Mouse (Mus musculus): ENCODE data around the gene Ric8a. TPM values are rescaled to one million over a fixed set of nuclear protein-coding genes. Genes with fewer than 3 reads are reported as not detected.

Ric8a gene
- polyA plus RNA-seq, 1 experiment from 2014 or later: 85.7 TPM

DNA sequence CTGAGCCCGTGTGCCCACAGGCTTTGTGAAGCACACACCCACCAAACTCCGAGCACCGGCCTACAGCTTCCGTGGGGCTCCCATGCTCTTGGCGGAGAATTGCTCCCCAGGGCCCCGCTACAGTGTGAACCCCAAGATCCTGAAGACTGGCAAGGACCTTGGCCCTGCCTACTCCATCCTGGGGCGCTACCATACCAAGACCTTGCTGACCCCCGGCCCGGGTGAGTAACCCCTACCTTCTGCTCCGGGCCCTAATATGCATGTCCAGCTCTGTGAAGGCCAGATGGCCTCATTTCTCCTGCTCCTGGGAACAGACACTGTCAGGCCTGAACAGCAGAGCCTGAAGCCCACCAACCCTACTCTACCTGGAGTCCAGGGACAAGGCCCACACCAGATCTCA is 8.2 kb upstream of the Ric8a start:
- no peak overlapping the region for H3K9ac ChIP-seq
- peaks cover 23% of the 10 kb centered on the region for H3K36me3 ChIP-seq
- H3K9me3 ChIP-seq: no peaks in the 10 kb centered on the region
- no peak overlapping the region for H3K4me3 ChIP-seq
- no peak overlapping the region for H3K4me2 ChIP-seq
- ATAC-seq (ENCODE audit: insufficient number of reproducible peaks, low FRiP score, low TSS enrichment, low read depth): no peak
- H3K27ac ChIP-seq: no peak overlapping the region
- 88% methylated on average over 10 of the region's 10 CpGs for WGBS
- peaks cover 11% of the 10 kb centered on the region; the same call in 1 of the 2 replicates for H3K4me1 ChIP-seq
- peaks cover 14% of the 10 kb centered on the region; the same call in 1 of the 2 replicates for H3K27me3 ChIP-seq

DNA sequence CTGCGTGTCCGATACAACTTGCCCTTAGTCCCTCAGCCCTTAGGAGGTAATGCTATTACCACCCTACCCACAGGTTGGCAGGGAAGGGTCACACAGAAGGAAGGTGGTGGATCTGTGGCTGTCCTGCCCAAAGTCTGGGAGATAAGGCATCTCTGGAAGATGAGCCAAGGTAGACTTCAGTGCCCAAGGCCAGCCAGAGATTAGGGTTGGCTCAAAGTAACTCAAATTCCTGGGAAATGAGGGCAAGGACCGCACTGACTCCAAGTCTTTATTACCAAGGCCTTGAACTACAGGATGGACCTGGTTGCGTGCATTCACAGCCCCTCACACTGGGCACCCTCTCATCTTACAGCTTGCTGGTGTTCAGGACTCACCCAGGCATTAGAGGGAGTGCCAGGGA is 4.8 kb upstream of the Ric8a start:
- no peak for ATAC-seq (ENCODE audit: insufficient number of reproducible peaks, low FRiP score, low TSS enrichment, low read depth)
- Histone ChIP-seq H3K4me1 (peaks cover 18% of the 10 kb centered on the region), H3K36me3 (peaks cover 37% of the 10 kb centered on the region), H3K9ac (no peak overlapping the region), H3K27me3 (no peaks in the 10 kb centered on the region), H3K9me3 (no peaks in the 10 kb centered on the region), H3K4me2 (no peak overlapping the region), H3K4me3 (no peak overlapping the region), H3K27ac (no peak overlapping the region)
- 98% methylated on average over 4 of the region's 4 CpGs for WGBS

DNA sequence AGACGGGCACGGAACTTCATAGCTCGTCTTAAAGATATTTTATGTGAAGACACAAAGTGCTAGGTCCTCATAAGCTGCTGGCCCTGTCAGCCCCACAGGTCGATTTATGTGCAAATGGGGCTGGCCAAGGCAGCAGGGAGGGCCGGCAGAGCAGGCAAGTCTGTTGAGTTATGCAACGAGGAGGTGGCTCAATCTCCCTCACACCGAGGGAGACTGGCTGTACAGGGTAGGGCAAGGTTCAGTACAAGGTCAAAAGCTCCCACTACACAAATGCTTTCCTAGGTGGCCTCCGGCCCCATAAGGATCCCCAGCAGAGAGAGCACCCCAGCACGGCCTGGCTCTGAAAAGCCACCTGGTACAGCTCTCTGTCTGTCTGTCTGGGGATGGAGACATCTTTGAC is 3.4 kb upstream of the Ric8a start:
- Histone ChIP-seq H3K4me2 (no peak overlapping the region), H3K36me3 (peaks cover 37% of the 10 kb centered on the region), H3K27ac (no peak overlapping the region), H3K9me3 (no peaks in the 10 kb centered on the region), H3K4me3 (no peak overlapping the region), H3K4me1 (peaks cover 18% of the 10 kb centered on the region), H3K27me3 (no peaks in the 10 kb centered on the region), H3K9ac (no peak overlapping the region)
- 82% methylated on average over 9 of the region's 9 CpGs for WGBS
- no peak for ATAC-seq (ENCODE audit: insufficient number of reproducible peaks, low FRiP score, low TSS enrichment, low read depth)

DNA sequence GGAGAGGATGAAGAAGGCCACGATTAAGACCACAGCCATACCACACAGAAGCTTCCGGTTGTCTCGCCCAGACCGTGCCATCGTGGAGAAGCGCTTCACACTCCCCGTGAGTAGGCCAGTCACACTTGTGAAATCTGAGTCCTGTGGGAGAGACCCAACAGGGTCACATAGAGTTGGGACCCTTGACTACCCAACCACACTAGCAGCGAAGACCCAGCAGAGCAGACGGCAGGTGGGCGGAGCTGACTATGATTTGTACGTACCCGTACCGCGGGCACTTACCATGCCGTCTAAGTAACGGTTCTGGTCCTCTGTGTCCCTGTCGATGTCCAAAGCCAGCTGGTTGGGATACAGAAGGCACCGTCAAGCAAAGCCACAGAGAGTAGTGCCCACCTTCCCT is 2.3 kb upstream of the Ric8a start:
- Histone ChIP-seq H3K9ac (no peak overlapping the region), H3K36me3 (peaks cover 44% of the 10 kb centered on the region), H3K4me1 (peaks cover 29% of the 10 kb centered on the region), H3K9me3 (no peaks in the 10 kb centered on the region), H3K4me2 (no peak overlapping the region), H3K4me3 (peak overlapping the region; percentile 80; the same call in 1 of the 2 replicates), H3K27ac (no peak overlapping the region), H3K27me3 (no peaks in the 10 kb centered on the region)
- 93% methylated on average over 18 of the region's 18 CpGs for WGBS
- no peak for ATAC-seq (ENCODE audit: insufficient number of reproducible peaks, low FRiP score, low TSS enrichment, low read depth)

DNA sequence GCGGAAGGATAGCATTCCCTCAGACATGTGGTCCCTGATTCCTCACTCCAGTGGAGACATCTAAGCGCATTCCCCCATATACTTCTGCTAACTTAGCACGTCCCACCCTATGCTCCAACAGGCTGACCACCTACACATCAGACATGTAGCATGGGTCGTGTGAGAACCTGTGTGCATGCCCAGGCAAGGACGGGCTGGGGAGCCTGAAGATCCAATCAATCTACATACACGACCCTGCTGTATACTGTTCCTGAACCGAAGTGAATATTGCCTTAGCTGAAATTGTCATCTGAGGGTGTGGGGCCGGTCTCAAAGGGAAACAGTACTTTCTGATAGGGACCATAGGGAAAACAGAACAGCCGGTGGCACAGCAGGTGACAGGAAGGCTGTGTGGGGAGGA is 1.6 kb upstream of the Ric8a start:
- no peaks in the 10 kb centered on the region for H3K27me3 ChIP-seq
- H3K4me1 ChIP-seq: peaks cover 31% of the 10 kb centered on the region
- no peaks in the 10 kb centered on the region for H3K9me3 ChIP-seq
- H3K27ac ChIP-seq: peak overlapping the region; percentile 93; the same call in 1 of the 2 replicates
- peaks cover 51% of the 10 kb centered on the region for H3K36me3 ChIP-seq
- H3K4me2 ChIP-seq: peak overlapping the region; percentile 98
- ATAC-seq (ENCODE audit: insufficient number of reproducible peaks, low FRiP score, low TSS enrichment, low read depth): no peak
- peak overlapping the region; percentile 91 for H3K9ac ChIP-seq
- peak overlapping the region; percentile 80 for H3K4me3 ChIP-seq
- WGBS: 62% methylated on average over 9 of the region's 9 CpGs

DNA sequence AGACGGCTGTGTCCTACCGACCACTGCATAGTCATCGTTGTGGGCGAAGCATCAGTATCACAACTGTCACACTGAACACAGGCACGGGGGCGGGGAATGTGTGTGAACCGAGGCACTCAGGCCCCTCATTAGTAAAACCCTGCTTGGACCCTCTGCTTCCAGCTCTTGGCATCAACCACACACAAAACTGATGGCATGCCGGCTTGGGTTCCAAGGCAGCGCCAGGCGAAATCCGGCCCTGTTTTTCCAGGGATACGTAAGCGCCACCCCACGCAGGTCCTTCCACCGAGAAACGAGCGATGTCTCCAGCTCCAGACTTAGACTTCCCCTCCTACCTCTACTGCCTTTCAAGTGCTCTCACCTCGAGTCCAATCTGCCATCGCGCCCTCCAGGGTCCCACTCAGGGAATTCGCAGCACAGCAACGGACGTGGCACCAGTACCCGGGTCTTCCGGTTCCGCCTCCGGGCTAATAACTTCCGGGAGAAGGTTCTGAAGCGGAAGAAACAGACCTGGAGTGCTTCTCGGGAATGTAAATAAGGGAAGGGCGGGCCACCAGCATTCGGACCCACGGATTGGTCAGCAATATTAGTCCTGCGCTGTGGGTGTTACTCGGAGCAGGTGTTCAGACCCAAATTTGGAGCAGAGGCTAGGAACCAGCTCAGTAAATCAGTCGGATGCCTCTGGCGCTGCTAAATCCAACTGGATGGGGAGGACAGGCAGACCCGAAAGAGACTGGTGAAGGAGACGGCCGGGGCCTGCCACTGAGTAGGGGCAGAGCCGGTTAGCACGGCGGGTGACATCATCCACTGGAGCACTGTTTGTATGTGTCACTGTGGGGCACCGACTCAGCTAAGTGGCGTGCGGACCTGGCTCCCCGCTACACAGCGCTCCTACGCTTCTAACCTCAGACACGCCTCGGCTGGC is 635 bp upstream of the Ric8a start, which contains the start of gene Gm45785:
TSS of gene Gm45785 (minus strand) at position 472 of the 925 bp plus-strand sequence.
- Histone ChIP-seq H3K36me3 (peaks cover 60% of the 10 kb centered on the region), H3K4me2 (peak within 1 kb of the TSS; percentile 98), H3K4me3 (peak within 1 kb of the TSS; percentile 80), H3K27ac (peak within 1 kb of the TSS; percentile 93), H3K27me3 (no peaks in the 10 kb centered on the region), H3K9me3 (no peaks in the 10 kb centered on the region), H3K9ac (peak within 1 kb of the TSS; percentile 91), H3K4me1 (peaks cover 31% of the 10 kb centered on the region)
- WGBS: under 1% methylated on average over 51 of the region's 51 CpGs
- peak; percentile 63 for ATAC-seq (ENCODE audit: insufficient number of reproducible peaks, low FRiP score, low TSS enrichment, low read depth)

DNA sequence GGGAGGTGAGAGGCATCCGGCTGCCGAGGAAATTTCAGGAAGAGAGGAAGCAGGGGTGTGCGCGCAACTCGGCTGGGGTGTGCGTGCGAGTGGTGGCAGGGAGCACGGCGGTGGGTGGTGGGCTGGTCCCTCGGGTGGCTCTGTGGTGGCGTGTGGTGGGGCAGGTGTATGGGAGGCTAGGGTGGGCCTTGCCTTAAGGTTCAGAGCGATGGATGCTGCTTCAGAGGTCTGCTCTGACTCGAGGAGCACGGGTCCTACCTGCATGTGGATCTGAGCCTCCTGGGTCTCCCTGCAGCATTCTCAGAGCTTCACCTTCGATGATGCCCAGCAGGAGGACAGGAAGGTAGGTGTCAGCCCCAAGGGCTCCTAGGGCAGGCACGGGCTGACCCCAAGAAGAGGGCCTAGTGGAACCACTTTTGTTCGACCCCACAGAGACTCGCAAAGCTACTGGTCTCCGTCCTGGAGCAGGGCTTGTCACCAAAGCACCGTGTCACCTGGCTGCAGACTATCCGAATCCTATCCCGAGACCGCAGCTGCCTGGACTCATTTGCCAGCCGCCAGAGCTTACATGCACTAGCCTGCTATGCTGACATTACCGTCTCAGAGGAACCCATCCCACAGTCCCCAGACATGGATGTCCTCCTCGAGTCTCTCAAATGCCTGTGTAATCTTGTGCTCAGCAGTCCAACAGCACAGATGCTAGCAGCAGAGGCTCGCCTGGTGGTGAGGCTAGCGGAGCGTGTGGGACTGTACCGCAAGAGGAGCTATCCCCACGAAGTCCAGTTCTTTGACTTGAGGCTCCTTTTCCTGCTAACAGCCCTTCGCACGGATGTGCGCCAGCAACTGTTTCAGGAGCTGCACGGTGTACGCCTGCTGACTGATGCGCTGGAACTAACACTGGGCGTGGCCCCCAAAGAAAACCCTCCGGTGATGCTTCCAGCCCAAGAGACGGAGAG is 1.1 kb downstream of the Ric8a start, which contains the start of gene Bet1l:
TSS of gene Bet1l (minus strand) at position 28 of the 956 bp plus-strand sequence.
- Histone ChIP-seq H3K4me2 (peak within 1 kb of the TSS; percentile 98), H3K27ac (peak within 1 kb of the TSS; percentile 93), H3K9ac (peak within 1 kb of the TSS; percentile 91), H3K36me3 (peaks cover 62% of the 10 kb centered on the region), H3K4me1 (peaks cover 31% of the 10 kb centered on the region), H3K27me3 (no peaks in the 10 kb centered on the region), H3K4me3 (peak within 1 kb of the TSS; percentile 80), H3K9me3 (no peaks in the 10 kb centered on the region)
- ATAC-seq (ENCODE audit: insufficient number of reproducible peaks, low FRiP score, low TSS enrichment, low read depth): peak; percentile 22; the same call in 1 of the 2 replicates
- WGBS: 37% methylated on average over 39 of the region's 40 CpGs

DNA sequence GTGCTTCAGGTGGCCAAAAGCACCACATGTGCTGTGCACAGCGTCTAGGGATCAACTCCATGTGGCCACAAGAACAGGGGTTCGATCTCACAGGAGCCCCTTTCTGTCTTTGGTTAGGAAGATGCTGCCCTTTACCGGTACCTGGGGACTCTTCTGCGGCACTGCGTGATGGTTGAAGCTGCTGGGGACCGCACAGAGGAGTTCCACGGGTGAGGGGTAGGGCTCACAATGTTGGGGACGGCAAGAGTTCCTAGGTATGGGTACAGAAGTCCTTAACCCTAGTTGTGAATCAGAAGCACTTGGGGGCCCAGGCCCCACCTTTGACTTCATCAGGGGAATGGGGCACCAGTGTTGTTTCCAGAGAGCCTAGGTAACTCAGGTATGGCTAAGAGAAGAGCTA is 2.0 kb downstream of the Ric8a start:
- ATAC-seq (ENCODE audit: insufficient number of reproducible peaks, low FRiP score, low TSS enrichment, low read depth): no peak
- Histone ChIP-seq H3K4me3 (peak overlapping the region; percentile 80; the same call in 1 of the 2 replicates), H3K27ac (no peak overlapping the region), H3K9ac (no peak overlapping the region), H3K4me1 (peaks cover 31% of the 10 kb centered on the region), H3K36me3 (peaks cover 62% of the 10 kb centered on the region), H3K9me3 (no peaks in the 10 kb centered on the region), H3K4me2 (peak overlapping the region; percentile 98), H3K27me3 (no peaks in the 10 kb centered on the region)
- 96% methylated on average over 8 of the region's 8 CpGs for WGBS

DNA sequence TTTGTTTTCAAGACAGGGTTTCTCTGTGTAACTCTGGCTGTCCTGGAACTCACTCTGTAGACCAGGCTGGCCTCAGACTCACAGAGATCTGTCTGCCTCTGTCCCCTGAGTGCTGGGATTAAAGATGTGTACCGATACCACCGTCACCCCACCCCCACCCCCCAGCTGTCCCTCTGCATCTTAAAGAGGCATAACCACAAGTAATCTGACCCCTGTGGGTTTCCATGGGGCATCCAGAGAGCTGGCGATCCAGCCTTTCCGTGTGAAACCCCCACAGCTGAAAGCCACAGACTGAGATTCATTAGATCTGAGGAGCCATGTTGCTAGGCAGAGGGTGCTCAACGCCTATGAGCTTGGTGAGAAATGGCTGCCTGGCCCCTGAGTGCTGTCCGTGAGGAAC is 3.2 kb downstream of the Ric8a start:
- no peak for ATAC-seq (ENCODE audit: insufficient number of reproducible peaks, low FRiP score, low TSS enrichment, low read depth)
- WGBS: 72% methylated on average over 6 of the region's 6 CpGs
- Histone ChIP-seq H3K9me3 (no peaks in the 10 kb centered on the region), H3K9ac (no peak overlapping the region), H3K27me3 (no peaks in the 10 kb centered on the region), H3K27ac (no peak overlapping the region), H3K4me3 (no peak overlapping the region), H3K36me3 (peaks cover 62% of the 10 kb centered on the region), H3K4me2 (no peak overlapping the region), H3K4me1 (peaks cover 25% of the 10 kb centered on the region)

DNA sequence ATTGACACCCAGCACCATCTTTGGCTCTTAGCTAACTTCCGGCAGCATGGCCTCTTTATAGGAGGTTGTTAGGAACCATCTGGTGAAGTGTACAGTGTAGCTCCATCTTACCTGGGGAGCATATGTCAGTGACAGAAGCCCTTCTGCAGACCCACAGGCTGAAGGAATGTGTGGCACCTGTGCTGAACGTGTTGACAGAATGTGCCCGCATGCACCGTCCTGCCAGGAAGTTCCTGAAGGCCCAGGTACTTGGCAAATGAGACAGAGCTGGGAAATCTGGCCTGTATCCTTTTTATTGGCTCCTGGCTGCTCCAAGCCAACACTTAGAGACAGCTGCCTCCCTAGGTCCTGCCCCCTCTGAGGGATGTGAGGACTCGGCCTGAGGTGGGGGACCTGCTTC is 4.0 kb downstream of the Ric8a start:
- no peak for ATAC-seq (ENCODE audit: insufficient number of reproducible peaks, low FRiP score, low TSS enrichment, low read depth)
- H3K9ac ChIP-seq: no peak overlapping the region
- 84% methylated on average over 5 of the region's 5 CpGs for WGBS

DNA sequence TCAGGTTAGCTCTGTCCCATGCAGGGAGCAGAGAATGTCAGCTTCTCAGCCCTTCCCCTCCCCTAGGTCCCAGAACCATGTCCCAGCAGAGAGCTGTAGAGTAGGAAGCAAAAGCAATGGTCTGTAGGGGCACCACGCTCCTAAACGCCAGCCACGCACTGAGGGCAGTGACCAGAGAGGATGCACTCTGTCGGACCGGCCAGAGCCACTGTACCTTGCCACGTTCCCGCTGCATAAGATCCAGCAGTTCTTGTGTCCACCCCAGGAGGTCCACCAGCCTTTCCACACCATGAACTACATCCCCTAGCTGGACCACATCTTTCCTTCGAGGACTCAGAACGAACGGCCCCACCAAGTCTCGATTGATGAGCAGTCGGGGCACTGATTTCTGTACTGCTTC is 8.0 kb downstream of the Ric8a start:
- Histone ChIP-seq H3K4me1 (no peaks in the 10 kb centered on the region), H3K9ac (no peak overlapping the region), H3K27ac (no peak overlapping the region), H3K9me3 (no peaks in the 10 kb centered on the region), H3K27me3 (no peaks in the 10 kb centered on the region), H3K4me2 (no peak overlapping the region), H3K36me3 (peaks cover 75% of the 10 kb centered on the region), H3K4me3 (no peak overlapping the region)
- ATAC-seq (ENCODE audit: insufficient number of reproducible peaks, low FRiP score, low TSS enrichment, low read depth): no peak
- WGBS: 88% methylated on average over 12 of the region's 12 CpGs

More for the DNA sequence above, 4.0 kb downstream of the Ric8a start:
- no peak overlapping the region for H3K27ac ChIP-seq
- no peaks in the 10 kb centered on the region for H3K27me3 ChIP-seq
- H3K36me3 ChIP-seq: peaks cover 67% of the 10 kb centered on the region
- H3K4me1 ChIP-seq: peaks cover 20% of the 10 kb centered on the region
- H3K4me2 ChIP-seq: no peak overlapping the region
- H3K4me3 ChIP-seq: no peak overlapping the region
- H3K9me3 ChIP-seq: no peaks in the 10 kb centered on the region
